Mouse (Mus musculus): Measurements from ENCODE around the gene Rab25.

Rab25 gene

GRCm38 (mm10) chr3:88541622-88542401, 6.3 kb downstream of the Rab25 start:
- DNase-seq = peak; percentile 70 to 73

GRCm38 (mm10) chr3:88540085-88540484, 8.0 kb downstream of the Rab25 start:
- no peak for DNase-seq

GRCm38 (mm10) chr3:88539397-88539796, 8.7 kb downstream of the Rab25 start:
- DNase-seq = peak in 1 of 2 experiments; percentile 23

- no peak for DNase-seq
Observed at GRCm38 (mm10) chr3:88538271-88539145, 9.6 kb downstream of the Rab25 start.

GRCm38 (mm10) chr3:88537146-88537545, 11.0 kb downstream of the Rab25 start:
- DNase-seq = peak in 1 of 2 experiments; percentile 52

GRCm38 (mm10) chr3:88536103-88536930, 11.8 kb downstream of the Rab25 start:
- peak; percentile 83 to 89 for DNase-seq

- DNase-seq = no peak
Observed at GRCm38 (mm10) chr3:88535527-88535926, 12.6 kb downstream of the Rab25 start.

GRCm38 (mm10) chr3:88535005-88535404, 13.1 kb downstream of the Rab25 start:
- no peak for DNase-seq

- DNase-seq = no peak
Observed at GRCm38 (mm10) chr3:88533706-88534105, 14.4 kb downstream of the Rab25 start.

GRCm38 (mm10) chr3:88532689-88533511, 15.2 kb downstream of the Rab25 start:
- peak in 1 of 2 experiments; percentile 46 for DNase-seq

- DNase-seq = no peak
Observed at GRCm38 (mm10) chr3:88532299-88532674, 15.8 kb downstream of the Rab25 start, which contains the start of gene Mex3a. Gene Mex3a (plus strand): TSS chr3:88532395.

GRCm38 (mm10) chr3:88531348-88532298, 16.5 kb downstream of the Rab25 start:
- DNase-seq = peak; percentile 93

- DNase-seq = no peak
Observed at GRCm38 (mm10) chr3:88530082-88530864, 17.8 kb downstream of the Rab25 start.

- no peak for DNase-seq
Observed at GRCm38 (mm10) chr3:88529204-88530000, 18.7 kb downstream of the Rab25 start.

GRCm38 (mm10) chr3:88528646-88529045, 19.5 kb downstream of the Rab25 start:
- no peak for DNase-seq

- no peak for DNase-seq
Observed at GRCm38 (mm10) chr3:88527565-88527964, 20.5 kb downstream of the Rab25 start.

- peak; percentile 86 to 92 for DNase-seq
Observed at GRCm38 (mm10) chr3:88526157-88527131, 21.7 kb downstream of the Rab25 start.

- DNase-seq = no peak
Observed at GRCm38 (mm10) chr3:88525021-88525420, 23.1 kb downstream of the Rab25 start.

All from cerebellum, postnatal 25 days (tissue).